Comparison of ENCODE assay signal across 8 mouse cellular contexts in the genomic region with DNA sequence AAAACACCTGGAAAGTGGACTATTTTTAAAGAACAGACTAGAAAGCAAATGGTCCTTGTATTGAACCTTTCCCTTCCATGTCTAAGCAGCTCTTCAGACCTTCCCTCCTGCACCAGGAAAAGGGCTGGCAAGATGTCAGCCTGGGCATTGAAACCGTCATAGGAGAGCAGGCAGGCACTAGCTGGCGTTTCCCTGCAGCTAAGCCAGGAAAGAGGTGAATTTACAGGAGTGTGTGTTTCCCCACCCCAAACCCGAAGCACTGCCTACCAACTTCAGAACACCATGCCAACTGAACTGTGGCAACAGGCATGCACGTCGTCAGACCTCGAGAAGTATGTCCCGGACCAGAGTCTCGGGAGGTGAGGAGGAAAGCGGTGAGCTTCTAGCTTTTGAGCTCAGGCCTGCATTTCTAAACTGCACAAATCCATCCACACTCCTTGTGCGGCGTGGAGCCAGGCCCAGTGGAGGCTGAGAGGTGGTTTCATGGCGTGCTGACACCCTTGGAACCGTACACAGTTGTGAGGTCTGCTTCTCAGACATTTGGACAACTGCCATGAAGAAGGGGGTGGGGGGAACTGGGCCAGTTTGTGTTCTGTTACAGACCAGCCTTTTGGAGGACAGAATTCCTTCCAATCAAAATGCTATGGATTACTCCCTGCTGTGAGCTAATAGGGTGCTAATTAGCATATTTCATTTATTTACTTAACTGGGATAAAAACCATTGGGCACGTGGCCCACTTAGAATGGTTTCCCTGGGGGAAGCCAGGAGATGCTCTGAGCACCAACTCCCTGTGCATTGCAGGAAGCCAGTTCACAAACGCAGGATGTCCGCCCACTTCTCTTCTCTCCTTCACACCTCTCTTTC.
DNase-seq lines count a peak whose midpoint lies in the region; ATAC-seq lines count a peak whose summit lies in the region.

No protein-coding gene starts in this region.

- no peaks in the 10 kb centered on the region for H3K4me1 ChIP-seq in kidney, embryonic 15.5 days
- H3K4me1 ChIP-seq in kidney, embryonic 14.5 days (ENCODE audit: control insufficient read depth, insufficient read depth, low read length): no peaks in the 10 kb centered on the region
- peaks cover 14% of the 10 kb centered on the region for H3K4me1 ChIP-seq in forebrain, embryonic 10.5 days
- H3K4me1 ChIP-seq in hindbrain, embryonic 15.5 days (replicated peaks): peaks cover 3% of the 10 kb centered on the region; the same call in 1 of the 2 replicates
- H3K4me1 ChIP-seq in neural tube, embryonic 14.5 days (ENCODE audit: control insufficient read depth, insufficient read depth, low read length): no peaks in the 10 kb centered on the region

- no peaks in the 10 kb centered on the region for H3K9me3 ChIP-seq in kidney, embryonic 15.5 days (replicated peaks)
- no peaks in the 10 kb centered on the region for H3K9me3 ChIP-seq in kidney, embryonic 14.5 days (ENCODE audit: control insufficient read depth, low read length)
- H3K9me3 ChIP-seq in forebrain, embryonic 10.5 days: no peaks in the 10 kb centered on the region
- H3K9me3 ChIP-seq in hindbrain, embryonic 15.5 days: no peaks in the 10 kb centered on the region
- H3K9me3 ChIP-seq in neural tube, embryonic 14.5 days (ENCODE audit: control insufficient read depth, low read length): no peaks in the 10 kb centered on the region

- H3K4me3 ChIP-seq in kidney, embryonic 15.5 days (replicated peaks): no peak overlapping the region
- no peak overlapping the region for H3K4me3 ChIP-seq in kidney, embryonic 14.5 days (ENCODE audit: low read length)
- H3K4me3 ChIP-seq in forebrain, embryonic 10.5 days: no peak overlapping the region
- H3K4me3 ChIP-seq in hindbrain, embryonic 15.5 days: no peak overlapping the region
- H3K4me3 ChIP-seq in neural tube, embryonic 14.5 days (ENCODE audit: low read depth, low read length): no peak overlapping the region

- DNase-seq in forebrain, embryonic 10.5 days (ENCODE audit: extremely low spot score, low spot score): no peak
- DNase-seq in adrenal gland, adult (ENCODE audit: inconsistent age in 2 of 2, low spot score in 1 of 2): no peak
- no peak for DNase-seq in thymus, postnatal 25 days
- DNase-seq in liver: no peak

- WGBS in kidney, embryonic 15.5 days: 71% methylated on average over 16 of the region's 16 CpGs
- WGBS in kidney, embryonic 14.5 days: 76% methylated on average over 16 of the region's 16 CpGs
- 82% methylated on average over 16 of the region's 16 CpGs for WGBS in forebrain, embryonic 10.5 days
- 58% methylated on average over 16 of the region's 16 CpGs for WGBS in hindbrain, embryonic 15.5 days
- 62% methylated on average over 16 of the region's 16 CpGs for WGBS in neural tube, embryonic 14.5 days

- H3K36me3 ChIP-seq in kidney, embryonic 15.5 days: no peaks in the 10 kb centered on the region
- H3K36me3 ChIP-seq in kidney, embryonic 14.5 days (ENCODE audit: control insufficient read depth, insufficient read depth, low read length): no peaks in the 10 kb centered on the region
- H3K36me3 ChIP-seq in forebrain, embryonic 10.5 days (replicated peaks): no peaks in the 10 kb centered on the region
- H3K36me3 ChIP-seq in hindbrain, embryonic 15.5 days: no peaks in the 10 kb centered on the region
- no peaks in the 10 kb centered on the region for H3K36me3 ChIP-seq in neural tube, embryonic 14.5 days (ENCODE audit: control insufficient read depth, insufficient read depth, low read length)

- no peak overlapping the region; the same call in 1 of the 2 replicates for H3K27ac ChIP-seq in kidney, embryonic 15.5 days
- H3K27ac ChIP-seq in kidney, embryonic 14.5 days (ENCODE audit: low read depth, low read length): no peak overlapping the region
- H3K27ac ChIP-seq in forebrain, embryonic 10.5 days: peak overlapping the region; percentile 2; the same call in 1 of the 2 replicates
- H3K27ac ChIP-seq in hindbrain, embryonic 15.5 days (replicated peaks): 0 out of 2 replicates have a peak overlapping the region, but pooled peaks have one; percentile 20
- no peak overlapping the region for H3K27ac ChIP-seq in neural tube, embryonic 14.5 days (ENCODE audit: low read depth, low read length)

- peak; percentile 60; the same call in 1 of the 2 replicates for ATAC-seq in kidney, embryonic 15.5 days (replicated peaks; ENCODE audit: low FRiP score)
- no peak for ATAC-seq in kidney, embryonic 14.5 days (ENCODE audit: low FRiP score, low TSS enrichment)
- peak; percentile 89 for ATAC-seq in hindbrain, embryonic 15.5 days (ENCODE audit: low FRiP score, low read depth)
- peak; percentile 92 for ATAC-seq in neural tube, embryonic 14.5 days (ENCODE audit: low read depth)

- no peaks in the 10 kb centered on the region for H3K27me3 ChIP-seq in kidney, embryonic 15.5 days
- H3K27me3 ChIP-seq in kidney, embryonic 14.5 days (ENCODE audit: control insufficient read depth, insufficient read depth, low read length): no peaks in the 10 kb centered on the region
- H3K27me3 ChIP-seq in forebrain, embryonic 10.5 days (ENCODE audit: poor library complexity, severe bottlenecking): no peaks in the 10 kb centered on the region
- H3K27me3 ChIP-seq in hindbrain, embryonic 15.5 days: no peaks in the 10 kb centered on the region
- no peaks in the 10 kb centered on the region for H3K27me3 ChIP-seq in neural tube, embryonic 14.5 days (ENCODE audit: control insufficient read depth, insufficient read depth, low read length)

- no peak overlapping the region for H3K4me2 ChIP-seq in kidney, embryonic 15.5 days
- no peak overlapping the region for H3K4me2 ChIP-seq in kidney, embryonic 14.5 days (replicated peaks; ENCODE audit: low read depth, low read length)
- peak overlapping the region; percentile 0; the same call in 1 of the 2 replicates for H3K4me2 ChIP-seq in hindbrain, embryonic 15.5 days
- H3K4me2 ChIP-seq in neural tube, embryonic 14.5 days (ENCODE audit: low read depth, low read length): no peak overlapping the region

- no peak overlapping the region for H3K9ac ChIP-seq in kidney, embryonic 15.5 days
- H3K9ac ChIP-seq in kidney, embryonic 14.5 days (ENCODE audit: low read depth, low read length): no peak overlapping the region
- H3K9ac ChIP-seq in hindbrain, embryonic 15.5 days: no peak overlapping the region
- H3K9ac ChIP-seq in neural tube, embryonic 14.5 days (replicated peaks; ENCODE audit: low read depth, low read length): no peak overlapping the region

Comparison
In these comparisons a context has a peak if more than half of its experiments do, and no peak if none do; other contexts are left out.
1. H3K27ac ChIP-seq: peak in forebrain, embryonic 10.5 days (single experiment) and hindbrain, embryonic 15.5 days (single experiment); none in kidney, embryonic 15.5 days (single experiment), kidney, embryonic 14.5 days (single experiment) and neural tube, embryonic 14.5 days (single experiment).